Mouse (Mus musculus): ENCODE measurements around the gene Cyp2c50. TPM values are rescaled to one million over a fixed set of nuclear protein-coding genes. Genes with fewer than 3 reads are reported as not detected.
"Not testable (repeated sequence)": the region's sequence is repeated elsewhere in the genome, so short reads cannot be mapped to it uniquely, and the experiment has no call there.

Cyp2c50 gene
- not detected in 2 replicates for total RNA-seq (2012; rRNA removed)
- total RNA-seq (2014; rRNA removed): not detected in 2 replicates
- polyA plus RNA-seq (2012; ENCODE audit: insufficient read length, low read depth): not detected in 2 replicates

- in situ Hi-C loops (cut with MboI; ENCODE audit: low pct_ligation_motif_present, low pct_unique_long_range_greater_than_20kb, low sequenced_read_pairs); H3K27ac ChIP-seq (ENCODE audit: insufficient read depth, low read depth); H3K4me3 ChIP-seq (replicated peaks in 1 of 3; ENCODE audit: low read depth in 2 of 3, low read length in 2 of 3, poor library complexity in 1 of 3); DNase-seq (ENCODE audit: extremely low read depth); H3K27me3 ChIP-seq (replicated peaks); dilution Hi-C loops (cut with MboI; ENCODE audit: extremely low pct_ligation_motif_present, extremely low pct_unique_long_range_greater_than_20kb, low sequenced_read_pairs); H3K4me2 ChIP-seq (ENCODE audit: insufficient read depth, low read depth, poor library complexity, severe bottlenecking); H3K4me1 ChIP-seq (ENCODE audit: control insufficient read depth in 1 of 2, insufficient read depth in 2 of 2); H3K36me3 ChIP-seq (replicated peaks in 1 of 2; ENCODE audit: control insufficient read depth in 1 of 2, insufficient read depth in 1 of 2, low read length in 1 of 2); H3K9ac ChIP-seq (ENCODE audit: insufficient read depth, low read depth); H3K79me2 ChIP-seq (replicated peaks; ENCODE audit: control insufficient read depth, extremely low read depth, insufficient read depth, poor library complexity, severe bottlenecking); H3K9me3 ChIP-seq (replicated peaks; ENCODE audit: low read length): not testable (repeated sequence)
These were observed at the start of gene Cyp2c50 for GRCm38 (mm10) chr19:40089421-40089820. Gene Cyp2c50, plus strand, starts transcription at chr19:40089688.

DNA sequence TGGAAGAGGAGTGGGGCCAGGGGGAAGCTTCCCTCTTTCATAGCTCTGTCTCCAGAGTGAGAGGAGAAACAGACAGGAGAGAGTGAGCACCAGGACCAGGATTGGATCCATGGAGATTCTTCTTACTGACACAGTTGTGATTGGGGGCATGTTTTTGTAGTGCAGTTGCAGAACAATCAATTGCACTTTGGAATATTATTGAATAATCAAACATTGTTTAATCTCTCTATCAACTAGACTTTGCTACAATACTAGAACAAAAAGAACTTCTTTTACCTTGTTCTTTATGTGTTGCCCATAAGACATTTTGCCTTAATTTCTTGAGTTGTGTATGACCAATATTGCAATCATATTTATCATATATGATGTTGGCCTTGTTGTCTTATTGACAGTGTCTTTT, 15.8 kb upstream of the Cyp2c50 start, which contains the start of gene Cyp2c54:
TSS of gene Cyp2c54 (minus strand) at position 127 of the 400 bp plus-strand sequence.
- dilution Hi-C loops (cut with MboI; ENCODE audit: extremely low pct_ligation_motif_present, extremely low pct_unique_long_range_greater_than_20kb, low sequenced_read_pairs) (no loop called here), in situ Hi-C loops (cut with MboI; ENCODE audit: low pct_ligation_motif_present, low pct_unique_long_range_greater_than_20kb, low sequenced_read_pairs) (no loop called here)
- Histone ChIP-seq H3K4me2 (ENCODE audit: insufficient read depth, low read depth, poor library complexity, severe bottlenecking) (no peak within 1 kb of the TSS), H3K79me2 (replicated peaks; ENCODE audit: control insufficient read depth, extremely low read depth, insufficient read depth, poor library complexity, severe bottlenecking) (no peaks in the 10 kb centered on the region), H3K9ac (ENCODE audit: insufficient read depth, low read depth) (no peak within 1 kb of the TSS), H3K9me3 (replicated peaks; ENCODE audit: low read length) (no peaks in the 10 kb centered on the region), H3K27me3 (replicated peaks) (no peaks in the 10 kb centered on the region), H3K4me1 (ENCODE audit: control insufficient read depth in 1 of 2, insufficient read depth in 2 of 2) (peaks cover 0 to 4% of the 10 kb centered on the region in 2 experiments; a peak in 1 of 4 replicates), H3K36me3 (replicated peaks in 1 of 2; ENCODE audit: control insufficient read depth in 1 of 2, insufficient read depth in 1 of 2, low read length in 1 of 2) (no peaks in the 10 kb centered on the region), H3K27ac (ENCODE audit: insufficient read depth, low read depth) (no peak within 1 kb of the TSS), H3K4me3 (replicated peaks in 1 of 3; ENCODE audit: low read depth in 2 of 3, low read length in 2 of 3, poor library complexity in 1 of 3) (no peak within 1 kb of the TSS)
- DNase-seq (ENCODE audit: extremely low read depth): no peak
- TF ChIP-seq MXI1 (IDR thresholded peaks at IDR 0.05; ENCODE audit: low read depth, low read length): no peak
- TF ChIP-seq POLR2AphosphoS2 (IDR thresholded peaks at IDR 0.05; ENCODE audit: low read depth, low read length): no peak
- no peak for TF ChIP-seq NELFE (IDR thresholded peaks at IDR 0.05; ENCODE audit: low read depth, low read length)
- no peak for TF ChIP-seq EP300 (IDR thresholded peaks at IDR 0.05; ENCODE audit: low read length)
- no peak for TF ChIP-seq ZKSCAN1 (IDR thresholded peaks at IDR 0.05; ENCODE audit: borderline replicate concordance, low read depth, low read length)
- TF ChIP-seq GABPA (IDR thresholded peaks at IDR 0.05; ENCODE audit: insufficient replicate concordance, low read depth, low read length): no peak
- TF ChIP-seq TCF12 (IDR thresholded peaks at IDR 0.05; ENCODE audit: low read depth, low read length): no peak
- TF ChIP-seq RAD21 (IDR thresholded peaks at IDR 0.05; ENCODE audit: low read depth, low read length): no peak
- TF ChIP-seq JUND (conservative IDR thresholded peaks at IDR 0.05; ENCODE audit: low read depth, low read length): no peak
- no peak for TF ChIP-seq SIN3A (IDR thresholded peaks at IDR 0.05; ENCODE audit: low read length)
- TF ChIP-seq JUN (IDR thresholded peaks at IDR 0.05; ENCODE audit: insufficient read depth, low read depth, low read length): no peak
- no peak for TF ChIP-seq HCFC1 (IDR thresholded peaks at IDR 0.05; ENCODE audit: low read depth, low read length)
- no peak for TF ChIP-seq RCOR1 (conservative IDR thresholded peaks at IDR 0.05; ENCODE audit: low read depth, low read length)
- no peak for TF ChIP-seq MAZ (IDR thresholded peaks at IDR 0.05; ENCODE audit: low read depth, low read length)
- TF ChIP-seq NRF1 (IDR thresholded peaks at IDR 0.05; ENCODE audit: low read depth, low read length): no peak
- no peak for TF ChIP-seq MAX (IDR thresholded peaks at IDR 0.05; ENCODE audit: low read length)
- no peak for TF ChIP-seq MAFK (IDR thresholded peaks at IDR 0.05; ENCODE audit: insufficient replicate concordance, low read length)
